Mouse (Mus musculus) embryonic fibroblast, embryonic 13.5 days (primary cell): ENCODE data around the gene Tgfa.

Source experiments
- CTCF ChIP-seq: IDR thresholded peaks from 2 replicates; pipeline ENCODE4 v1.5.1; 2011; ENCODE audit warnings: mild to moderate bottlenecking, control low read depth, low read length, moderate library complexity, borderline replicate concordance; ENCODE audit not compliant: insufficient read depth
- POLR2A ChIP-seq: IDR thresholded peaks from 2 replicates; pipeline ENCODE4 v1.6.1; 2011; ENCODE audit warnings: low read depth, mild to moderate bottlenecking, control low read depth, low read length, moderate library complexity

GRCm38 (mm10) chr6:86157253-86158234, 37.5 kb upstream of the Tgfa start:
- no peak for TF ChIP-seq POLR2A
- TF ChIP-seq CTCF: no peak
